Mouse (Mus musculus): ENCODE results near the gene Katna1. TPM values are rescaled to one million over a fixed set of nuclear protein-coding genes. Genes with fewer than 3 reads are reported as not detected.
"Not testable (repeated sequence)": the region's sequence is repeated elsewhere in the genome, so short reads cannot be mapped to it uniquely, and the experiment has no call there.

Gene Katna1
- polyA plus RNA-seq, 1 experiment: 22.6 TPM

DNA sequence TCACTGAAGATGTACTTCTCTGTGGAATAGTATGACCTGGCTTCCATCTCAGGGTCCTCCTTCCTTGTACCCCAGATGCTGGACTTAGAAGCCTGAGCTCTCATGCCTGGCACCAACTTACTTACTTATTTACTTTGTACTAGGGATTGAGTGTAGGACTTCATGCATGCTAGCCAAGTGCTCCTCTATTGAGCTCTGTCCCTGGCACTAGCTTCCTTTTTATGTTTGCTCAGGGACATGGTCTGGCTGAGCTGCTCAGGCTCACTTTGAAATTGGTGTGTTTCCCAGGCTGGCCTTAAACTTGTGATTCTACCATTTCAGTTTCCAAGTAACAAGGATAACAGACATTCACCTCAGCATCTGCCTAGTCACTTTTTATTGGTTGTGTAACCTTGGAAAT lies 11.3 kb downstream of the Katna1 start:
- Histone ChIP-seq H3K4me3 (no peak overlapping the region), H3K79me2 (ENCODE audit: control insufficient read depth, insufficient read depth) (peaks cover 45% of the 10 kb centered on the region), H3K36me3 (ENCODE audit: control insufficient read depth, insufficient read depth) (no peaks in the 10 kb centered on the region), H3K4me2 (ENCODE audit: low read depth) (no peak overlapping the region), H3K27me3 (ENCODE audit: control insufficient read depth, insufficient read depth, insufficient read length) (no peaks in the 10 kb centered on the region), H3ac (ENCODE audit: control insufficient read depth, insufficient read length) (no peak overlapping the region)
- no peak for TF ChIP-seq POLR2A (IDR thresholded peaks at IDR 0.05; ENCODE audit: insufficient read length, low read depth)
- no peak for TF ChIP-seq MYOD1 (IDR thresholded peaks at IDR 0.05; ENCODE audit: control insufficient read depth in 1 of 3, insufficient read length in 2 of 3, low read depth in 2 of 3)
- TF ChIP-seq E2F4 (IDR thresholded peaks at IDR 0.05; ENCODE audit: insufficient read depth): no peak
- TF ChIP-seq MYOG (IDR thresholded peaks at IDR 0.05; ENCODE audit: control insufficient read depth in 1 of 3, insufficient read depth in 1 of 3, insufficient read length in 2 of 3, low read depth in 2 of 3): no peak
- no peak for TF ChIP-seq TCF3 (IDR thresholded peaks at IDR 0.05; ENCODE audit: insufficient read length, low read depth)
- TF ChIP-seq POLR2AphosphoS2 (IDR thresholded peaks at IDR 0.05; ENCODE audit: insufficient read length, low read depth): no peak
- no peak for TF ChIP-seq TCF12 (IDR thresholded peaks at IDR 0.05; ENCODE audit: insufficient read depth, poor library complexity, severe bottlenecking)
- no peak for TF ChIP-seq MAX (IDR thresholded peaks at IDR 0.05; ENCODE audit: low read depth)
- TF ChIP-seq SRF (IDR thresholded peaks at IDR 0.05; ENCODE audit: control insufficient read depth, insufficient read length, low read depth): no peak
- TF ChIP-seq CEBPB (IDR thresholded peaks at IDR 0.05; ENCODE audit: insufficient read depth, poor library complexity, severe bottlenecking): no peak
- no peak for TF ChIP-seq USF1 (IDR thresholded peaks at IDR 0.05; ENCODE audit: low read depth)
- no peak for TF ChIP-seq REST (IDR thresholded peaks at IDR 0.05; ENCODE audit: insufficient read depth, insufficient read length)

- Histone ChIP-seq H3K36me3 (ENCODE audit: control insufficient read depth, insufficient read depth) (peaks cover 4% of the 10 kb centered on the region), H3K79me2 (ENCODE audit: control insufficient read depth, insufficient read depth) (peaks cover 37% of the 10 kb centered on the region), H3ac (ENCODE audit: control insufficient read depth, insufficient read length) (no peak overlapping the region), H3K4me2 (ENCODE audit: low read depth) (no peak overlapping the region), H3K4me3 (no peak overlapping the region), H3K27me3 (ENCODE audit: control insufficient read depth, insufficient read depth, insufficient read length) (no peaks in the 10 kb centered on the region)
- no peak for TF ChIP-seq MAX (IDR thresholded peaks at IDR 0.05; ENCODE audit: low read depth)
- TF ChIP-seq E2F4 (IDR thresholded peaks at IDR 0.05; ENCODE audit: insufficient read depth): no peak
- TF ChIP-seq POLR2AphosphoS2 (IDR thresholded peaks at IDR 0.05; ENCODE audit: insufficient read length, low read depth): no peak
- TF ChIP-seq SRF (IDR thresholded peaks at IDR 0.05; ENCODE audit: control insufficient read depth, insufficient read length, low read depth): no peak
- TF ChIP-seq TCF3 (IDR thresholded peaks at IDR 0.05; ENCODE audit: insufficient read length, low read depth): no peak
- TF ChIP-seq MYOG (IDR thresholded peaks at IDR 0.05; ENCODE audit: control insufficient read depth in 1 of 3, insufficient read depth in 1 of 3, insufficient read length in 2 of 3, low read depth in 2 of 3): no peak
- no peak for TF ChIP-seq POLR2A (IDR thresholded peaks at IDR 0.05; ENCODE audit: insufficient read length, low read depth)
- no peak for TF ChIP-seq TCF12 (IDR thresholded peaks at IDR 0.05; ENCODE audit: insufficient read depth, poor library complexity, severe bottlenecking)
- no peak for TF ChIP-seq REST (IDR thresholded peaks at IDR 0.05; ENCODE audit: insufficient read depth, insufficient read length)
Measured at GRCm38 (mm10) chr10:7737914-7738313, 12.1 kb downstream of the Katna1 start.

- H3ac ChIP-seq (ENCODE audit: control insufficient read depth, insufficient read length); H3K4me2 ChIP-seq (ENCODE audit: low read depth): not testable (repeated sequence)
- H3K36me3 ChIP-seq (ENCODE audit: control insufficient read depth, insufficient read depth): peaks cover 23% of the 10 kb centered on the region
Measured at GRCm38 (mm10) chr10:7745528-7745927, 19.7 kb downstream of the Katna1 start.

GRCm38 (mm10) chr10:7748752-7749151 lies 23.0 kb downstream of the Katna1 start:
- H3K36me3 ChIP-seq (ENCODE audit: control insufficient read depth, insufficient read depth): peaks cover 27% of the 10 kb centered on the region
- H3ac ChIP-seq (ENCODE audit: control insufficient read depth, insufficient read length): no peak overlapping the region
- H3K27me3 ChIP-seq (ENCODE audit: control insufficient read depth, insufficient read depth, insufficient read length): no peaks in the 10 kb centered on the region
- TF ChIP-seq USF1 (IDR thresholded peaks at IDR 0.05; ENCODE audit: low read depth) (no peak), MAX (IDR thresholded peaks at IDR 0.05; ENCODE audit: low read depth) (no peak), REST (IDR thresholded peaks at IDR 0.05; ENCODE audit: insufficient read depth, insufficient read length) (no peak)
- H3K79me2 ChIP-seq (ENCODE audit: control insufficient read depth, insufficient read depth): no peaks in the 10 kb centered on the region
- no peak overlapping the region for H3K4me3 ChIP-seq
- H3K4me2 ChIP-seq (ENCODE audit: low read depth): no peak overlapping the region

More at GRCm38 (mm10) chr10:7745528-7745927, 19.7 kb downstream of the Katna1 start:
- H3K27me3 ChIP-seq (ENCODE audit: control insufficient read depth, insufficient read depth, insufficient read length); H3K79me2 ChIP-seq (ENCODE audit: control insufficient read depth, insufficient read depth); H3K4me3 ChIP-seq: not testable (repeated sequence)

GRCm38 (mm10) chr10:7757544-7757943 lies 31.7 kb downstream of the Katna1 start:
- Histone ChIP-seq H3K4me2 (ENCODE audit: low read depth) (no peak overlapping the region), H3K36me3 (ENCODE audit: control insufficient read depth, insufficient read depth) (peaks cover 22% of the 10 kb centered on the region), H3K79me2 (ENCODE audit: control insufficient read depth, insufficient read depth) (no peaks in the 10 kb centered on the region), H3K27me3 (ENCODE audit: control insufficient read depth, insufficient read depth, insufficient read length) (no peaks in the 10 kb centered on the region), H3ac (ENCODE audit: control insufficient read depth, insufficient read length) (no peak overlapping the region), H3K4me3 (no peak overlapping the region)
- no peak for TF ChIP-seq USF1 (IDR thresholded peaks at IDR 0.05; ENCODE audit: low read depth)
- TF ChIP-seq TCF3 (IDR thresholded peaks at IDR 0.05; ENCODE audit: insufficient read length, low read depth): no peak
- no peak for TF ChIP-seq MAX (IDR thresholded peaks at IDR 0.05; ENCODE audit: low read depth)
- TF ChIP-seq E2F4 (IDR thresholded peaks at IDR 0.05; ENCODE audit: insufficient read depth): no peak
- TF ChIP-seq SRF (IDR thresholded peaks at IDR 0.05; ENCODE audit: control insufficient read depth, insufficient read length, low read depth): no peak
- no peak for TF ChIP-seq MYOD1 (IDR thresholded peaks at IDR 0.05; ENCODE audit: control insufficient read depth in 1 of 3, insufficient read length in 2 of 3, low read depth in 2 of 3)
- no peak for TF ChIP-seq POLR2A (IDR thresholded peaks at IDR 0.05; ENCODE audit: insufficient read length, low read depth)
- no peak for TF ChIP-seq POLR2AphosphoS2 (IDR thresholded peaks at IDR 0.05; ENCODE audit: insufficient read length, low read depth)
- no peak for TF ChIP-seq MYOG (IDR thresholded peaks at IDR 0.05; ENCODE audit: control insufficient read depth in 1 of 3, insufficient read depth in 1 of 3, insufficient read length in 2 of 3, low read depth in 2 of 3)
- no peak for TF ChIP-seq TCF12 (IDR thresholded peaks at IDR 0.05; ENCODE audit: insufficient read depth, poor library complexity, severe bottlenecking)
- no peak for TF ChIP-seq REST (IDR thresholded peaks at IDR 0.05; ENCODE audit: insufficient read depth, insufficient read length)
- no peak for TF ChIP-seq CEBPB (IDR thresholded peaks at IDR 0.05; ENCODE audit: insufficient read depth, poor library complexity, severe bottlenecking)

Data from myocyte (in vitro differentiated cells).